Mouse (Mus musculus) ES-Bruce4 (cell line): ENCODE measurements at regions not wholly inside any gene's neighbourhood (a gene's known extent, or its start where the extent isn't known, plus 50 kb on each side); places are given as distances from the start of the nearest gene placed in this dataset.
A peak's percentile ranks its signal among the peaks of the same experiment; 100 is the strongest.

Experiments used
- H3K27ac ChIP-seq: 2 replicates; pipeline ENCODE4 v1.5.1; 2012; ENCODE audit warnings: low read length, inconsistent platforms; ENCODE audit not compliant: insufficient read depth
- H3K27me3 ChIP-seq: 2 replicates; pipeline ENCODE4 v1.6.1; 2012; ENCODE audit warnings: mild to moderate bottlenecking, low read length, inconsistent platforms; ENCODE audit not compliant: control insufficient read depth, poor library complexity, insufficient read depth, severe bottlenecking
- H3K36me3 ChIP-seq: 2 replicates; pipeline ENCODE4 v1.6.1; 2012; ENCODE audit warnings: inconsistent platforms, mild to moderate bottlenecking, low read length, moderate library complexity; ENCODE audit not compliant: control insufficient read depth, poor library complexity, insufficient read depth, severe bottlenecking
- H3K4me1 ChIP-seq: one replicate; pipeline ENCODE4 v1.8.1; 2011; ENCODE audit warnings: low read length; ENCODE audit not compliant: control insufficient read depth, insufficient read depth
- H3K4me3 ChIP-seq: 2 replicates; pipeline ENCODE4 v1.5.1; 2011; ENCODE audit warnings: low read depth, mild to moderate bottlenecking, low read length
- H3K9ac ChIP-seq: 2 replicates; pipeline ENCODE4 v1.6.1; 2012; ENCODE audit warnings: low read depth, mild to moderate bottlenecking, inconsistent platforms; ENCODE audit not compliant: poor library complexity, severe bottlenecking
- H3K9me3 ChIP-seq: replicated peaks from 2 replicates; pipeline ENCODE4 v1.6.1; 2012; ENCODE audit warnings: mild to moderate bottlenecking, low read length, inconsistent platforms; ENCODE audit not compliant: control insufficient read depth, poor library complexity, insufficient read depth, severe bottlenecking
- CTCF ChIP-seq: IDR thresholded peaks from one replicate; pipeline ENCODE4 v1.8.1; 2011; ENCODE audit warnings: low read depth, low read length
- EP300 ChIP-seq: IDR thresholded peaks from 2 replicates; pipeline ENCODE4 v1.6.1; 2011; ENCODE audit warnings: low read depth, low read length; ENCODE audit not compliant: insufficient read depth
- POLR2A ChIP-seq: IDR thresholded peaks from one replicate; pipeline ENCODE4 v1.8.1; 2011; ENCODE audit warnings: low read length; ENCODE audit not compliant: insufficient read depth

- no peaks in the 10 kb centered on the region for H3K9me3 ChIP-seq
- H3K36me3 ChIP-seq = no peaks in the 10 kb centered on the region
- TF ChIP-seq CTCF (peak; percentile 98), EP300 (0 out of 2 replicates have a peak, but pooled peaks have one; percentile 40), POLR2A (no peak)
- H3K4me1 ChIP-seq = no peaks in the 10 kb centered on the region
- H3K27me3 ChIP-seq = 0 out of 2 replicates have a peak, but pooled peaks cover 2% of the 10 kb centered on the region
- H3K4me3 ChIP-seq = no peak overlapping the region
- no peak overlapping the region for H3K9ac ChIP-seq
- no peak overlapping the region for H3K27ac ChIP-seq
Measured at GRCm38 (mm10) chr5:52064804-52065451, 125.4 kb downstream of the Dhx15 start.

- Histone ChIP-seq H3K4me1 (no peaks in the 10 kb centered on the region), H3K36me3 (no peaks in the 10 kb centered on the region), H3K27ac (no peak overlapping the region), H3K9ac (no peak overlapping the region), H3K4me3 (no peak overlapping the region), H3K9me3 (no peaks in the 10 kb centered on the region), H3K27me3 (0 out of 2 replicates have a peak, but pooled peaks cover 2% of the 10 kb centered on the region)
- no peak for TF ChIP-seq CTCF
Measured at GRCm38 (mm10) chr5:52062214-52062613, 128.1 kb downstream of the Dhx15 start.

GRCm38 (mm10) chr5:52061226-52061625, 129.1 kb downstream of the Dhx15 start:
- Histone ChIP-seq H3K36me3 (no peaks in the 10 kb centered on the region), H3K27ac (no peak overlapping the region), H3K27me3 (0 out of 2 replicates have a peak, but pooled peaks cover 2% of the 10 kb centered on the region), H3K4me3 (no peak overlapping the region), H3K9ac (no peak overlapping the region), H3K9me3 (no peaks in the 10 kb centered on the region), H3K4me1 (no peaks in the 10 kb centered on the region)
- TF ChIP-seq CTCF = no peak

- H3K9ac ChIP-seq = no peak overlapping the region
- H3K9me3 ChIP-seq = no peaks in the 10 kb centered on the region
- no peak overlapping the region for H3K27ac ChIP-seq
- TF ChIP-seq POLR2A (no peak), CTCF (no peak)
- H3K4me1 ChIP-seq = no peaks in the 10 kb centered on the region
- no peak overlapping the region for H3K4me3 ChIP-seq
- no peaks in the 10 kb centered on the region for H3K27me3 ChIP-seq
- H3K36me3 ChIP-seq = no peaks in the 10 kb centered on the region
Measured at GRCm38 (mm10) chr5:52057261-52057660, 133.1 kb downstream of the Dhx15 start.

- H3K27me3 ChIP-seq = no peaks in the 10 kb centered on the region
- H3K9me3 ChIP-seq = no peaks in the 10 kb centered on the region
- H3K9ac ChIP-seq = no peak overlapping the region
- H3K27ac ChIP-seq = no peak overlapping the region
- H3K4me1 ChIP-seq = no peaks in the 10 kb centered on the region
- H3K4me3 ChIP-seq = no peak overlapping the region
- no peak for TF ChIP-seq POLR2A
- TF ChIP-seq EP300 = no peak
- no peak for TF ChIP-seq CTCF
- no peaks in the 10 kb centered on the region for H3K36me3 ChIP-seq
Measured at GRCm38 (mm10) chr5:52052072-52052465, 138.2 kb downstream of the Dhx15 start.

- Histone ChIP-seq H3K36me3 (no peaks in the 10 kb centered on the region), H3K9me3 (no peaks in the 10 kb centered on the region), H3K4me1 (no peaks in the 10 kb centered on the region), H3K27me3 (no peaks in the 10 kb centered on the region), H3K27ac (no peak overlapping the region), H3K4me3 (no peak overlapping the region), H3K9ac (no peak overlapping the region)
- no peak for TF ChIP-seq CTCF
- no peak for TF ChIP-seq POLR2A
- TF ChIP-seq EP300 = no peak
Measured at GRCm38 (mm10) chr5:52051383-52052071, 138.8 kb downstream of the Dhx15 start.
